Mouse (Mus musculus) bone marrow macrophage, adult 2 months (primary cell): ENCODE results near the gene Glis1.

Experiments used
- CTCF ChIP-seq: IDR thresholded peaks from 2 replicates; pipeline ENCODE4 v1.5.1; 2012; ENCODE audit warnings: low read depth, mild to moderate bottlenecking, low read length, moderate library complexity
- POLR2A ChIP-seq: IDR thresholded peaks from 2 replicates; pipeline ENCODE4 v1.6.1; 2012; ENCODE audit warnings: mild to moderate bottlenecking, low read depth, low read length, borderline replicate concordance

GRCm38 (mm10) chr4:107684130-107684529 lies 249.7 kb downstream of the Glis1 start, which contains the start of gene Dmrtb1:
- TF ChIP-seq CTCF: no peak
- no peak for TF ChIP-seq POLR2A
